Mouse (Mus musculus): ENCODE data around the gene Hspa8. TPM values are rescaled to one million over a fixed set of nuclear protein-coding genes. Genes with fewer than 3 reads are reported as not detected.

Gene Hspa8
- total RNA-seq, 1 experiment, result 3,988 TPM

- TF ChIP-seq ZC3H11A (IDR thresholded peaks at IDR 0.05; ENCODE audit: borderline replicate concordance, low read depth, low read length), result no peak
- TF ChIP-seq CHD2 (IDR thresholded peaks at IDR 0.05; ENCODE audit: low read depth, low read length), result no peak
- no peak for TF ChIP-seq MAFK (IDR thresholded peaks at IDR 0.05; ENCODE audit: insufficient read depth, low read depth, low read length)
- 0 out of 2 replicates have a peak, but pooled peaks have one; percentile 38 for TF ChIP-seq ZNF384 (IDR thresholded peaks at IDR 0.05; ENCODE audit: low read depth, low read length)
- H3K9ac ChIP-seq (ENCODE audit: insufficient read depth, low read depth, low read length, poor library complexity, severe bottlenecking), result no peak overlapping the region
- peaks cover 0 to 2% of the 10 kb centered on the region in 2 experiments; a peak in 1 of 4 replicates for H3K4me1 ChIP-seq (ENCODE audit: control insufficient read depth in 2 of 2, insufficient read depth in 2 of 2, low read length in 2 of 2, poor library complexity in 1 of 2)
- in situ Hi-C loops (cut with MboI; ENCODE audit: low sequenced_read_pairs in 2 of 2, unreplicated experiment in 2 of 2), result no loop called here
- H3K36me3 ChIP-seq (ENCODE audit: control insufficient read depth, insufficient read depth, low read length, poor library complexity, severe bottlenecking), result no peaks in the 10 kb centered on the region
- H3K9me3 ChIP-seq (ENCODE audit: control insufficient read depth, insufficient read depth, low read depth, low read length), result no peaks in the 10 kb centered on the region
- H3K4me3 ChIP-seq (ENCODE audit: insufficient read depth in 1 of 2, low read depth in 1 of 2, low read length in 2 of 2, poor library complexity in 1 of 2, severe bottlenecking in 1 of 2), result no peak overlapping the region
- no peak overlapping the region for H3K27ac ChIP-seq (ENCODE audit: insufficient read depth, low read depth, low read length, poor library complexity, severe bottlenecking)
- no peak for DNase-seq (ENCODE audit: low read depth, low spot score)
Observed at GRCm38 (mm10) chr9:40858461-40859160, 57.8 kb downstream of the Hspa8 start.

- Histone ChIP-seq H3K27ac (ENCODE audit: insufficient read depth, low read depth, low read length, poor library complexity, severe bottlenecking) (no peak overlapping the region), H3K36me3 (ENCODE audit: control insufficient read depth, insufficient read depth, low read length, poor library complexity, severe bottlenecking) (no peaks in the 10 kb centered on the region), H3K4me3 (ENCODE audit: insufficient read depth in 1 of 2, low read depth in 1 of 2, low read length in 2 of 2, poor library complexity in 1 of 2, severe bottlenecking in 1 of 2) (no peak overlapping the region), H3K9me3 (ENCODE audit: control insufficient read depth, insufficient read depth, low read depth, low read length) (no peaks in the 10 kb centered on the region), H3K4me1 (ENCODE audit: control insufficient read depth in 2 of 2, insufficient read depth in 2 of 2, low read length in 2 of 2, poor library complexity in 1 of 2) (peaks cover 0 to 2% of the 10 kb centered on the region in 2 experiments; a peak in 1 of 4 replicates), H3K9ac (ENCODE audit: insufficient read depth, low read depth, low read length, poor library complexity, severe bottlenecking) (no peak overlapping the region)
- no peak for DNase-seq (ENCODE audit: low read depth, low spot score)
- TF ChIP-seq ZNF384 (IDR thresholded peaks at IDR 0.05; ENCODE audit: low read depth, low read length) (no peak), MAFK (IDR thresholded peaks at IDR 0.05; ENCODE audit: insufficient read depth, low read depth, low read length) (no peak), CHD2 (IDR thresholded peaks at IDR 0.05; ENCODE audit: low read depth, low read length) (no peak)
- in situ Hi-C loops (cut with MboI; ENCODE audit: low sequenced_read_pairs in 2 of 2, unreplicated experiment in 2 of 2), result no loop called here
Observed at GRCm38 (mm10) chr9:40859196-40859595, 58.4 kb downstream of the Hspa8 start.

Other genes starting within 250 kb of the Hspa8 start
- gene Gm21915, start 130.4 kb upstream of the Hspa8 start, total RNA-seq (2012; rRNA removed), result 0.71 TPM in 1 of 2 replicates, not detected in the other
- 1.7 and 2.3 TPM in 2 replicates for gene Clmp, start 115.0 kb upstream of the Hspa8 start, total RNA-seq (2012; rRNA removed)
- gene Bsx, start 73.1 kb downstream of the Hspa8 start, total RNA-seq (2012; rRNA removed), result not detected in 2 replicates
- gene Jhy, start 163.1 kb downstream of the Hspa8 start, total RNA-seq (2012; rRNA removed), result not detected in 2 replicates
- 0.05 and 0.22 TPM in 2 replicates for gene Crtam, start 203.6 kb downstream of the Hspa8 start, total RNA-seq (2012; rRNA removed)